Mouse (Mus musculus) heart, postnatal 0 days (tissue): Measurements from ENCODE around the gene Nfic. TPM values are rescaled to one million over a fixed set of nuclear protein-coding genes. Genes with fewer than 3 reads are reported as not detected.

Experiments used
- ATAC-seq: fragments of 200-750 bp; cut with Nextera tagmentation; 2 replicates; pipeline ENCODE4 v1.8.0; 2017; ENCODE audit warnings: low read depth, moderate number of reproducible peaks, moderate library complexity; ENCODE audit not compliant: insufficient read depth
- DNase-seq: peaks from one replicate; pipeline ENCODE4 v3.0.0-alpha.2; 2016; ENCODE audit warnings: low spot score
- H3K27ac ChIP-seq: fragments of 300-500 bp; sonication (generic); 2 replicates; pipeline ENCODE4 v1.5.1; 2014; ENCODE audit warnings: low read depth, mild to moderate bottlenecking
- H3K27me3 ChIP-seq: fragments of 300-500 bp; sonication (generic); 2 replicates; pipeline ENCODE4 v1.6.1; 2014; ENCODE audit warnings: low read length, mixed read lengths; ENCODE audit not compliant: control insufficient read depth, insufficient read depth
- H3K36me3 ChIP-seq: fragments of 300-500 bp; sonication (generic); replicated peaks from 2 replicates; pipeline ENCODE4 v1.6.1; 2014; ENCODE audit warnings: low read length, mixed read lengths; ENCODE audit not compliant: control insufficient read depth, insufficient read depth
- H3K4me1 ChIP-seq: fragments of 300-500 bp; sonication (generic); 2 replicates; pipeline ENCODE4 v1.6.1; 2014; ENCODE audit warnings: antibody characterized with exemption; ENCODE audit not compliant: control insufficient read depth, insufficient read depth
- H3K4me2 ChIP-seq: fragments of 300-500 bp; sonication (generic); 2 replicates; pipeline ENCODE4 v1.6.1; 2014; ENCODE audit warnings: low read depth, mild to moderate bottlenecking, low read length, moderate library complexity
- H3K4me3 ChIP-seq: fragments of 300-500 bp; sonication (generic); 2 replicates; pipeline ENCODE4 v1.5.1; 2014; ENCODE audit warnings: low read depth, low read length
- H3K9ac ChIP-seq: fragments of 300-500 bp; sonication (generic); replicated peaks from 2 replicates; pipeline ENCODE4 v1.6.1; 2014; ENCODE audit warnings: low read depth, low read length, mixed read lengths
- H3K9me3 ChIP-seq: fragments of 300-500 bp; sonication (generic); replicated peaks from 2 replicates; pipeline ENCODE4 v1.6.1; 2016; ENCODE audit warnings: low read length; ENCODE audit not compliant: control insufficient read depth
- CTCF ChIP-seq: IDR thresholded peaks from 2 replicates; pipeline ENCODE4 v1.5.1; 2016; ENCODE audit warnings: antibody characterized with exemption, control low read depth, low read depth
- EP300 ChIP-seq: IDR thresholded peaks from 2 replicates; pipeline ENCODE4 v1.6.1; 2016; ENCODE audit warnings: antibody characterized with exemption, low read depth
- WGBS: fragments of 180-500 bp; shearing (Covaris S2); extraction: QIAGEN DNeasy Blood & Tissue Kit; methylation state at CpG from one replicate; pipeline ENCODE4 v1.1.7; 2014; 5-methylcytosine and 5-hydroxymethylcytosine counted together
- polyA plus RNA-seq: library from polyadenylated mRNA; unstranded; fragments of >200 nt; fragmentation: Nextera tagmentation; extraction: Ambion mirVana; gene quantifications from 2 replicates; pipeline ENCODE4 v1.2.1, GENCODE M21; 2015
- total RNA-seq: library from RNA; depleted of rRNA; stranded (reverse); fragments of >200 nt; gene quantifications from 2 replicates; pipeline ENCODE4 v1.2.3, GENCODE M21; 2014; ENCODE audit warnings: low replicate concordance

Gene Nfic
- total and polyA plus RNA-seq, 2 experiments from 2014 or later: 47.6 to 73.7 TPM

GRCm38 (mm10) chr10:81417227-81418215 is 37.9 kb downstream of the Nfic start:
- peaks cover 17% of the 10 kb centered on the region for H3K36me3 ChIP-seq
- H3K27me3 ChIP-seq: no peaks in the 10 kb centered on the region
- H3K9ac ChIP-seq: 0 out of 2 replicates have a peak overlapping the region, but pooled peaks have one; percentile 11
- no peaks in the 10 kb centered on the region for H3K9me3 ChIP-seq
- no peak for DNase-seq
- ATAC-seq: no peak
- H3K27ac ChIP-seq: peak overlapping the region; percentile 43
- peak overlapping the region; percentile 10 for H3K4me3 ChIP-seq
- 59% methylated on average over 12 of the region's 12 CpGs for WGBS
- peaks cover 75% of the 10 kb centered on the region for H3K4me1 ChIP-seq
- peak overlapping the region; percentile 54 for H3K4me2 ChIP-seq
- TF ChIP-seq EP300: peak; percentile 25; the same call in 1 of the 2 replicates
- no peak for TF ChIP-seq CTCF

- 11% methylated on average over 16 of the region's 26 CpGs for WGBS
- Histone ChIP-seq H3K36me3 (peaks cover 17% of the 10 kb centered on the region), H3K27ac (peak overlapping the region; percentile 43), H3K27me3 (no peaks in the 10 kb centered on the region), H3K9ac (no peak overlapping the region), H3K4me2 (peak overlapping the region; percentile 54), H3K4me1 (peaks cover 77% of the 10 kb centered on the region), H3K4me3 (peak overlapping the region; percentile 10), H3K9me3 (no peaks in the 10 kb centered on the region)
- TF ChIP-seq EP300 (0 out of 2 replicates have a peak, but pooled peaks have one; percentile 60), CTCF (peak; percentile 47)
- ATAC-seq (peak; percentile 33), DNase-seq (peak; percentile 71)
Measured at GRCm38 (mm10) chr10:81416581-81417226, 38.7 kb downstream of the Nfic start.

- 71% methylated on average over 17 of the region's 17 CpGs for WGBS
- ATAC-seq (no peak), DNase-seq (no peak)
- Histone ChIP-seq H3K9ac (no peak overlapping the region), H3K4me1 (peaks cover 83% of the 10 kb centered on the region), H3K27ac (peak overlapping the region; percentile 97), H3K4me2 (no peak overlapping the region), H3K4me3 (no peak overlapping the region), H3K36me3 (peaks cover 15% of the 10 kb centered on the region), H3K27me3 (no peaks in the 10 kb centered on the region), H3K9me3 (no peaks in the 10 kb centered on the region)
- TF ChIP-seq CTCF (no peak), EP300 (no peak)
Measured at GRCm38 (mm10) chr10:81415549-81416310, 39.7 kb downstream of the Nfic start.

GRCm38 (mm10) chr10:81415146-81415545 is 40.3 kb downstream of the Nfic start:
- no peak overlapping the region for H3K9ac ChIP-seq
- H3K36me3 ChIP-seq: peaks cover 9% of the 10 kb centered on the region
- 74% methylated on average over 5 of the region's 5 CpGs for WGBS
- DNase-seq (no peak), ATAC-seq (no peak)
- peaks cover 88% of the 10 kb centered on the region for H3K4me1 ChIP-seq
- H3K4me2 ChIP-seq: no peak overlapping the region
- no peaks in the 10 kb centered on the region for H3K27me3 ChIP-seq
- no peak overlapping the region for H3K4me3 ChIP-seq
- TF ChIP-seq CTCF: no peak
- TF ChIP-seq EP300: no peak
- no peaks in the 10 kb centered on the region for H3K9me3 ChIP-seq
- H3K27ac ChIP-seq: peak overlapping the region; percentile 97

- Histone ChIP-seq H3K4me3 (no peak overlapping the region), H3K27me3 (no peaks in the 10 kb centered on the region), H3K9ac (no peak overlapping the region), H3K4me1 (peaks cover 88% of the 10 kb centered on the region), H3K27ac (peak overlapping the region; percentile 97), H3K9me3 (no peaks in the 10 kb centered on the region), H3K4me2 (no peak overlapping the region), H3K36me3 (peaks cover 6% of the 10 kb centered on the region; the same call in 1 of the 2 replicates)
- DNase-seq: no peak
- ATAC-seq: no peak
- TF ChIP-seq CTCF (no peak), EP300 (no peak)
Measured at GRCm38 (mm10) chr10:81414682-81415081, 40.8 kb downstream of the Nfic start.
